Mouse (Mus musculus): ENCODE measurements around the gene Slc44a4.

DNA sequence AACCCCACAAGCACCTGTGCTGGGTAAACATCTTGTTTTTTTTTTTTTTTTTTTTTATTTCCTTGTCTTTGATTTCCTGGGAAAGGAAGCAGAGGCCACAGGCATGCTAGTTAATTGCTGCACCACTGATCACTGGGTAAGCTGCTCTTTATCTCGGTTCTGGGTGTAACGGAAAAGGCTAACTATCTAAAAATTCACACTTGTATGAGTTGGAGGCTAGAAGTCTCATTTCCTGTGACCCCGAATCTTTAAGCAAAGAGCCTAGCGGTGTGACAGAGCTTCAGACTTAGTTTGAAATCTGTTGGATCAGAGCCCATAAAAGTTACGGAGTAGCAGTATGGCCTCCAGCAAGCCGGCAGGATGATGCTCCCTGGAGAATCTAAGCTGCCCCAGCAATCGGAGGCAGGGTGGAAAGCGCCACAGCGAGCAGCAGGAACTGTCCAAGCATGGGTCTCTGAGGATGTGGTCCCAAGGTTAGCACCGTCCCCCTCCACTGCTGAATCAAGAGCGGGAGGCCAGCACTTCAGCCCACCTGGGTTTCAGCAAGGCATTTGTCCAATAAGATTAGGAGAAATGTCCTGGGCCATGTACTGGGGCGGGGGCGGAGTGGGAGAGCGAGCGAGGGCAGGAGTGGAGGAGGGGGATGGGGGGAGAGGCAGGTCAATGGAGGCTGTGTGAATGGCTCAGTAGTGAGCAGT is 27.2 kb downstream of the Slc44a4 start:
- TF ChIP-seq MYOG (IDR thresholded peaks at IDR 0.05; ENCODE audit: control insufficient read depth in 1 of 3, insufficient read depth in 1 of 3, insufficient read length in 2 of 3, low read depth in 2 of 3) (no peak), POLR2A (IDR thresholded peaks at IDR 0.05; ENCODE audit: insufficient read length, low read depth) (no peak), USF1 (IDR thresholded peaks at IDR 0.05; ENCODE audit: low read depth) (no peak), POLR2AphosphoS2 (IDR thresholded peaks at IDR 0.05; ENCODE audit: insufficient read length, low read depth) (no peak), TCF12 (IDR thresholded peaks at IDR 0.05; ENCODE audit: insufficient read depth, poor library complexity, severe bottlenecking) (no peak), TCF3 (IDR thresholded peaks at IDR 0.05; ENCODE audit: insufficient read length, low read depth) (no peak), MAX (IDR thresholded peaks at IDR 0.05; ENCODE audit: low read depth) (no peak)
